Mouse (Mus musculus) embryonic fibroblast, embryonic 13.5 days (primary cell): Measurements from ENCODE around the gene Taar7e.

ENCODE experiments used
- CTCF ChIP-seq: IDR thresholded peaks from 2 replicates; pipeline ENCODE4 v1.5.1; 2011; ENCODE audit warnings: mild to moderate bottlenecking, control low read depth, low read length, moderate library complexity, borderline replicate concordance; ENCODE audit not compliant: insufficient read depth
- POLR2A ChIP-seq: IDR thresholded peaks from 2 replicates; pipeline ENCODE4 v1.6.1; 2011; ENCODE audit warnings: low read depth, mild to moderate bottlenecking, control low read depth, low read length, moderate library complexity

DNA sequence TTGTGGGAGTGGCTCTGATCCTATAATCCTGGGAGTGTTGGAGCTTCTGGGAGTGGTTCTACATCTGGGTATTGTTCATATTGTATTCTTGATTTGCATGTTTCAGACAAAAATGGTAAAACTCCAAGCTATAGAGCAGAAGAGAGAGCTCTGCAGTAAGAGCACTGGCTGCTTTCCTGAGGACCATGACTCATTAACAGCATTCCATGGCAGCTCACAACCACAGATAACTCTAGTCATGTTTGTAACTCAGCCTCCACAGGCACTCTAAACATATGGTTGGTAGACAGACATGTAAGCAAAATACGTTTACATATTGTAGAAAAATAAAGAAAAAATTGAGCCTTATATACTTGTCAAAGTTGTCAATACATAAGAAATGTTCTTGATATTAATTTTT is 31.0 kb upstream of the Taar7e start:
- no peak for TF ChIP-seq CTCF
- no peak for TF ChIP-seq POLR2A
